Mouse (Mus musculus): ENCODE data around the gene Sept7. TPM values are rescaled to one million over a fixed set of nuclear protein-coding genes. Genes with fewer than 3 reads are reported as not detected.

Sept7 gene
- polyA plus RNA-seq, 1 experiment from 2014 or later: 272 TPM

DNA sequence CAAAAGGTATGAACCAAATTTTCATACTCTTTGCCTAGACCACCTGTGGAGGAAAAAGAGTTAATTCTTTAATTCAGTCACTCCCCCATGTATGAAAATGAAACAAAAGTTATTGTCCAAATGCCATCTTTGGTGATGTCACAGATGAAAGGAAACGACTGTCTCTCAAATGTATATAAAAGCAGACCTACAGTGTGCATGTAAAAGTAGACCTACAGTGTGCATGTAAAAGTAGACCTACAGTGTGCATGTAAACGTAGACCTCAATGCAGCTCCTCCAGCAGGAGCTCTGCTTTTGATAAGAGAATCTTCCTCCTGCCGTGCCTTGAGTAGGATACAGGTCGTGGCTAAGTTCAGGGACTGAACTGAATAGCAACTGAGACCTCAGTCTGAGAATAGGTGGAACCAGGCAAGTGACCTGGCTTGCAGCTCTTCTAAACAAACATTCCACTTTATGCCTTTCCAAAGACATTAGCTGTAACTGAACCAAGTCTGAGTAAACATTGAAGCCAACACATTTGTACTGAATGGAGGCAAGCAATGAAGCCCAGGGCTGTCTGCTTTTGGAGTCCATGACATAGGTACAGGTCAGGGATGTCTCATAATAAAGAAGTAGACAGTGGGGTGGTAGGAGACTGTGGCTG, 75.6 kb downstream of the Sept7 start:
- ATAC-seq (ENCODE audit: insufficient number of reproducible peaks, insufficient read depth, low FRiP score, low TSS enrichment, low read depth): no peak
- Histone ChIP-seq H3K27ac (no peak overlapping the region), H3K4me3 (replicated peaks) (no peak overlapping the region), H3K27me3 (no peaks in the 10 kb centered on the region), H3K9ac (replicated peaks) (no peak overlapping the region), H3K9me3 (no peaks in the 10 kb centered on the region), H3K4me2 (no peak overlapping the region), H3K4me1 (replicated peaks) (no peaks in the 10 kb centered on the region), H3K36me3 (no peaks in the 10 kb centered on the region)
- 86% methylated on average over 4 of the region's 4 CpGs for WGBS

DNA sequence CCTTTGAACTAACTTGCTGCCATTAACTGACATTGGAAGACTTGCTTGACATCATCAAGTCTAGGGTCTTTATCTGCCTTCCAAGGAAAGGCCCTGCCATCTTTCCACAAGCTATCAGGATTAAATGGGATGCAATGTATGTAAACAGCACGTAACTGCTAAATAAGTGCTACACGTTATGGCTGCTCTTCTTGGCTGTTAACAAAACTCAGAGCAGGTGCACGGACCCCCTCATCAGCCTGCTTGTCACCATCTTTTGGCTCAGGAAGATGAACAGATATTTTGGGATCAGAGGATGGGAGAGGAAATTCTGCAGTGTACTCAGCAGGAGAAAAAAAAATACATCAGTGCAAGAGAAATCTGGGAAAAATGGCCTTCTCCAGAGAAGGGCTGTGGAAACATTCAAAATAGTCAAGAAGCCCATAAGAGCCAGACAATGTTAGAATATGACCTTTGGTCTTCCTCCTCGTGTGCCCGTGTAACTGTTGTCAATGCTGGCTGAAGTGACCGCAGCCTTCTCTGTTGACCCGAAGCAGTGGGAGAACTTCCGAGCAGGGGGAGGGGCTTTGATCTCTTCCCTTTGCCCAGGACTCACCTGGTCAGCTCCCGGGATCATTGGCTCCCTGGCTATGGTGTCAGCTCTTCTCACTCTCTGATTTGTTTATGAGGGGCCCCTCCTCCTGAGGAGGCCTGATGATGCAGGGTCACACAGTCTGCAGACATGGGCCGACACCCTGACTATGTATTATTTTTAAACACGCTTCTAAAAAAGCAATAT, 76.9 kb downstream of the Sept7 start:
- Histone ChIP-seq H3K27ac (no peak overlapping the region), H3K4me2 (no peak overlapping the region), H3K9ac (replicated peaks) (no peak overlapping the region), H3K9me3 (no peaks in the 10 kb centered on the region), H3K27me3 (no peaks in the 10 kb centered on the region), H3K4me1 (replicated peaks) (no peaks in the 10 kb centered on the region), H3K4me3 (replicated peaks) (no peak overlapping the region), H3K36me3 (no peaks in the 10 kb centered on the region)
- WGBS: 79% methylated on average over 11 of the region's 11 CpGs
- ATAC-seq (ENCODE audit: insufficient number of reproducible peaks, insufficient read depth, low FRiP score, low TSS enrichment, low read depth): no peak

DNA sequence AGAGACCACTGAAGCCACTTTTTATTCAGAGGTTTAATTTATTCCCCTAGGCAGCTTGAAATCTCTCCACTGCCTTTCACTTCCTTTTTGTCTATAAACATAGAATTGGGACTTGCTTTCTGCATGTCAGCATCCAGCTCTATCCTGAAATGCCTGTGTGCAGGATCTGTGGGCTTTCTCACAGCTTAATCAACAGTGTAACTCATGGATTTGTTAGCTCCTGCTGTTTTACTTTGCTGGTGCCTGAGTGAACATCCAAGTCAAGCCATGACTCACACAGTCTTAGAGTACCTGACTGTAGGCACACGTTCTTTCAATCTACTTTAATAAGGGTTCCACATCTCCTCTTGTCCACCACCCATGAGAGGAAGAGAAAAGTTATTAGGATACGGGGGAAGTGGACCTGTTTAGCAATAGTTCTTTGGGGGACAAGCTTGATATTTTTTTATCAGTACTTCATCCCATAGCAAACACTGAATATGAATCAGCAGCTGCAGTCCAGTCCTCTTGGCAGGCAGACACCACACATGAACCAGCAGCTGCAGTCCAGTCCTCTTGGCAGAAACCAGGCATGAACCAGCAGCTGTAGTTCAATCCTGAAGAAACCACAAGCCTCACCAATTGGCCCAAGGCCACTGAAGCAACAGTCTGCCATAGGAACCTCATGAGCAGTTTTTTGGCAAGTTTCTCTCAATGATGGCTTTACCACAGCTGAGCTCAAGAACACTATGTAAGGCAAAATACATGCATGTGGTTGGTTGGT, 85.4 kb downstream of the Sept7 start:
- no peak for ATAC-seq (ENCODE audit: insufficient number of reproducible peaks, insufficient read depth, low FRiP score, low TSS enrichment, low read depth)
- Histone ChIP-seq H3K27ac (no peak overlapping the region), H3K27me3 (no peaks in the 10 kb centered on the region), H3K4me2 (no peak overlapping the region), H3K9me3 (no peaks in the 10 kb centered on the region), H3K9ac (replicated peaks) (no peak overlapping the region), H3K4me3 (replicated peaks) (no peak overlapping the region), H3K4me1 (replicated peaks) (no peaks in the 10 kb centered on the region), H3K36me3 (no peaks in the 10 kb centered on the region)
- 72% methylated on average over 2 of the region's 2 CpGs for WGBS

DNA sequence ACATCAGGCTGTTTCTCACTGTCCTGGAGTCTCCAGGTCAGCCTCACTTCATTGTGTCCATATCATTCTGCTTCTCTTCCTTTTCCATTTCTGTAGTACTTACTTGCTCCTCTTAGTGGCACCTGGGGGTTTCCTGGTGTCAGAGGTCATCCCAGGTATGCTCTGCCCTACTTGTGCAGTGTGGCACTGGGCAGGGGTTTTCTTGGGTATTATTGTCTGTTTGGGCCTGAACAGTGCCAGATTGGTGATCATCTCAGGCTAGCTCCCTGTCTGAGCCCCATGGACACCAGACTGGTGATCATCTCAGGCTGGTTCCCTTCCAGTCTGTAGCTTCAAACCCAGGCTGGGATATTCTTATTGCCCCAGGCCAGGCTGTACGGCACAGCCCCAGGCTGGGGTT, 88.2 kb downstream of the Sept7 start:
- H3K36me3 ChIP-seq: no peaks in the 10 kb centered on the region
- no peak overlapping the region for H3K4me3 ChIP-seq (replicated peaks)
- no peaks in the 10 kb centered on the region for H3K27me3 ChIP-seq
- WGBS: 78% methylated on average over 1 of the region's 1 CpGs
- H3K9ac ChIP-seq (replicated peaks): no peak overlapping the region
- no peak overlapping the region for H3K27ac ChIP-seq
- no peaks in the 10 kb centered on the region for H3K9me3 ChIP-seq
- no peaks in the 10 kb centered on the region for H3K4me1 ChIP-seq (replicated peaks)
- ATAC-seq (ENCODE audit: insufficient number of reproducible peaks, insufficient read depth, low FRiP score, low TSS enrichment, low read depth): no peak
- no peak overlapping the region for H3K4me2 ChIP-seq

DNA sequence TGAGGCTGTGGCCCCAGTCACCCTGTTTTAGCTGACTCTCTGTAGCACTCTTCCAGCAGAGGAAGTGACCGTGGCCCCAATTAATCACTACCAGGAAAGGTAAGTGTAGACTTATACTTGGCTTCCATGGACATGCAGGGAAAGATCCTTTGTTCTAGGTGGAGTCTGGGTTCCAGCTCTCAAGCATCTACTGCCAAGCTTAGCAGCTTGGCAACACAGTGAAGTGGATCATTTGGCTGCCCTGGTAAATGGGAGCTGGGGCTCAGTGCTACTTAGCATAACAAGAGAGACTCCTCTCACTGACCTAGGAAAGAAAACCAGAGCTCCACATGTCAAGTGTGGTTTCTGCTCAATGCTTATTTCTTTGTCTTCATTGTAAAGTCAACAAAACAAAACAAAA, 101.5 kb downstream of the Sept7 start:
- no peak for ATAC-seq (ENCODE audit: insufficient number of reproducible peaks, insufficient read depth, low FRiP score, low TSS enrichment, low read depth)
- H3K4me3 ChIP-seq (replicated peaks): no peak overlapping the region
- no peak overlapping the region for H3K4me2 ChIP-seq
- no peaks in the 10 kb centered on the region for H3K27me3 ChIP-seq
- H3K4me1 ChIP-seq (replicated peaks): no peaks in the 10 kb centered on the region
- no peak overlapping the region for H3K27ac ChIP-seq
- 88% methylated on average over 1 of the region's 1 CpGs for WGBS
- H3K9ac ChIP-seq (replicated peaks): no peak overlapping the region
- H3K36me3 ChIP-seq: no peaks in the 10 kb centered on the region
- no peaks in the 10 kb centered on the region for H3K9me3 ChIP-seq

DNA sequence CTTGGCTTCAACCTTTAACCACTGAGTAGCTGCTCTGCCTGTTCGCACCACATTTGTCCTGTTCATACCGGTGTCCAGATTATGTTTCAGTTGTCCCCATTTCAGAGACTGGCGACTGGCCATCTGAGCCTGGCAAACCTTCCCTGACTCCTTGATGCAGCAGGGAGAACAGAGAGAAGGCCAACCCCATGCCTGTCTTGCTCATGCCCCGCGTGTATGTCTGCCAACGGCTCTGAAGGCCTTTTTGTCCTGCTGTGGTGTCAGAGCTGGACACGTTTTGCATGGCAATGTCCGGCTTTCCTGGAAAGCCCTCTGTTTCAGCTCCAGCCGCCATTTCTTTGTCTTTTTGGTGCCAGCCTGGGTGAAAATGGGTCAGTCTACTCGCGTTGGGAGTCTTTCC, 103.6 kb downstream of the Sept7 start:
- 91% methylated on average over 11 of the region's 11 CpGs for WGBS
- no peak overlapping the region for H3K4me2 ChIP-seq
- H3K9me3 ChIP-seq: no peaks in the 10 kb centered on the region
- no peak overlapping the region for H3K4me3 ChIP-seq (replicated peaks)
- no peak overlapping the region for H3K27ac ChIP-seq
- no peak overlapping the region for H3K9ac ChIP-seq (replicated peaks)
- ATAC-seq (ENCODE audit: insufficient number of reproducible peaks, insufficient read depth, low FRiP score, low TSS enrichment, low read depth): no peak
- no peaks in the 10 kb centered on the region for H3K36me3 ChIP-seq
- no peaks in the 10 kb centered on the region for H3K4me1 ChIP-seq (replicated peaks)
- H3K27me3 ChIP-seq: no peaks in the 10 kb centered on the region

DNA sequence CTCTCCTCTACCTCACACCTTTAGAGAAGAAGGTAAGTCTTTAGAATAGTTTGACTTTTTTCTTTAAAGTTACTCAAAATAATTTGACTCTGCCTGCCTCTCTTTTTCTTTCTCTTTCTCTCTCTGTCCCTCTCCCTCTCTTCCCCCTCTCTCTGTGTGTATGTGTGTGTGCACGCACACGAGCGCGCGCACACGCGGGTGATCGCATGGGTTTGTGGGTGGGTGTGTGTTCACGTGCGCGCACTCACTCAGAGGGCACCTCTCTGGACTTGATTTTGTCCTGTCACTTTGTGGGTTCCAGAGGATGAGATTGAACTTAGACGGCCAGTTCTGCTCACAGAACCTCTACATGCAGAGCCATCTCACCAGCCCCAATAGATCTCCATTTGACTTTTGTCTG, 105.3 kb downstream of the Sept7 start:
- Histone ChIP-seq H3K4me2 (no peak overlapping the region), H3K4me1 (replicated peaks) (no peaks in the 10 kb centered on the region), H3K27me3 (no peaks in the 10 kb centered on the region), H3K36me3 (no peaks in the 10 kb centered on the region), H3K4me3 (replicated peaks) (no peak overlapping the region), H3K9me3 (no peaks in the 10 kb centered on the region), H3K27ac (no peak overlapping the region), H3K9ac (replicated peaks) (no peak overlapping the region)
- no peak for ATAC-seq (ENCODE audit: insufficient number of reproducible peaks, insufficient read depth, low FRiP score, low TSS enrichment, low read depth)
- 97% methylated on average over 12 of the region's 12 CpGs for WGBS

DNA sequence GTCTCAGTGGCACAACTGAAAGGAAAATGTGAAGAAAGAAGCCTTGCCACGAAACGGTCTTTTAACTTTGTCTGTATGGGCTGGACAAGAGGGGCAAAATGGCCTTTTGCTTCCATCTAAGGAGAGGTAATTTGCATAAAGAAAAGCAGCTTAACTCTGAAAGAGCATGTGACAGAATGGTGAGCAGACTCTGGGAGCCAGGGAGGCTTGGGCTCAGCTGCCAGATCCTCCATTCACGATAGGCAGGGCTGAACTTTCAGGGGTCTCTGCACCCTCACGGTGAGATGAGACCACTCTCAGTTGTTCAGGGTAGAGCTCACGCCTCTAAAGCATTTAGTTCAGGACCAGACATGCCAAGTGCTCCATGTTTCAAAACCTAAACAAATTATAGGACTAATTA, 105.8 kb downstream of the Sept7 start:
- Histone ChIP-seq H3K4me1 (replicated peaks) (no peaks in the 10 kb centered on the region), H3K9me3 (no peaks in the 10 kb centered on the region), H3K27me3 (no peaks in the 10 kb centered on the region), H3K9ac (replicated peaks) (no peak overlapping the region), H3K36me3 (no peaks in the 10 kb centered on the region), H3K27ac (no peak overlapping the region), H3K4me2 (no peak overlapping the region), H3K4me3 (replicated peaks) (no peak overlapping the region)
- 83% methylated on average over 5 of the region's 5 CpGs for WGBS
- no peak for ATAC-seq (ENCODE audit: insufficient number of reproducible peaks, insufficient read depth, low FRiP score, low TSS enrichment, low read depth)

Other genes with a start within 250 kb of the Sept7 start
- gene Gm10181, start 163.0 kb upstream of the Sept7 start, polyA plus RNA-seq (2016; fragmentation: Nextera tagmentation; extraction: Ambion mirVana): not detected in 2 replicates
- 36.1 and 36.5 TPM in 2 replicates for gene Herpud2, start 100.6 kb upstream of the Sept7 start, polyA plus RNA-seq (2016; fragmentation: Nextera tagmentation; extraction: Ambion mirVana)
- gene Eepd1, start 229.1 kb downstream of the Sept7 start, polyA plus RNA-seq (2016; fragmentation: Nextera tagmentation; extraction: Ambion mirVana): 24.1 and 24.3 TPM in 2 replicates